Mouse (Mus musculus) left cerebral cortex, postnatal 14 days (tissue): ENCODE results near the gene Mipol1. TPM values are rescaled to one million over a fixed set of nuclear protein-coding genes. Genes with fewer than 3 reads are reported as not detected.
"Not testable (repeated sequence)": the region's sequence is repeated elsewhere in the genome, so short reads cannot be mapped to it uniquely, and the experiment has no call there.

Source experiments
- DNase-seq, 2 experiments: peaks; one replicate each; pipeline ENCODE4 v3.0.0; 2021 to 2022; ENCODE audit warnings: low spot score in 2 of 2, mixed read lengths in 1 of 2
- intact Hi-C: fragments of 180-260 bp; cut with DNase I; formaldehyde crosslinking; loops from one replicate; pipeline ENCODE4 v1.15.1; 2025
- long read RNA-seq, 2 experiments: library from polyadenylated mRNA; stranded (forward); transcript quantifications; one replicate each; pipeline ENCODE4 v2.0.0; 2021
- total RNA-seq, 2 experiments: library from RNA; stranded (reverse); gene quantifications; 2 replicates each; pipeline ENCODE4 v1.2.3; 2021

Gene Mipol1
- 1 to 10 TPM; 4.9 to 5.0 TPM for total RNA-seq
- long read RNA-seq, experiment 1, transcript Mipol1-201 (11 exons, 2,117 nt) = major isoform, 5 of 8 reads
- long read RNA-seq, experiment 1, partial matches to known transcripts = 1 of 8 reads
- long read RNA-seq, experiment 1, other reads (novel, unspliced or antisense) = 2 of 8 reads
- long read RNA-seq, experiment 2, transcript Mipol1-201 (11 exons, 2,117 nt) = major isoform, 7 of 8 reads
- long read RNA-seq, experiment 2, partial matches to known transcripts = 0 of 8 reads
- long read RNA-seq, experiment 2, other reads (novel, unspliced or antisense) = 1 of 8 reads

DNA sequence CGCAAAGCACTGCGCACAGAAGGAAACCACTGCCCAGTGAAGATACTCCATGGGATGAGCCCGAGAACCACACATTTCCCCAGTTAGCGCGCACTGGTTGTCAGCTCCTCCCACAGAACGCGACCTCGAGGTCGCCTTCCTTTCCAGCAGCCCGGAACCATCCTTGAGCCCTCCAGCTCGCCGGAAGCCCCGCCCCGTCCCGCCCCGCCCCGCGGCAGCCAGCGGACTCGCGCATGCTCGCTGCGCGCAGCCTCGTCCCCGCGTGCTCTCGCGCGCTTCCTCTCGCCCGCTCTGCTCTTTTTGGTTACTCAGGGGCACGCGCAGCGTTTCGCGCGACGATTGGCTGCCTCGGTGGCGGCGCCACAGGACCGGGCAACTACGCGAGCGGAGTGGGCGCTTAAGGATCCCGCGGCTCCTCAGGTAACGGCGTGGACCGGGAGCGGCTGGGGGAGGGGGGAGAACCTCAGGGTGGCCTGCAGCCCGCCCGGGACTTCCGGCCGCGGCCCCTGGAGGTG is at the start of gene Mipol1, which contains the start of gene Prps1l3:
Gene Mipol1 (plus strand): TSS at position 236 of the 515 bp plus-strand sequence.
Gene Prps1l3 (plus strand): TSS at position 221 of the 515 bp plus-strand sequence.
- intact Hi-C loops = no loop called here
- peak; percentile 87 to 90 for DNase-seq

DNA sequence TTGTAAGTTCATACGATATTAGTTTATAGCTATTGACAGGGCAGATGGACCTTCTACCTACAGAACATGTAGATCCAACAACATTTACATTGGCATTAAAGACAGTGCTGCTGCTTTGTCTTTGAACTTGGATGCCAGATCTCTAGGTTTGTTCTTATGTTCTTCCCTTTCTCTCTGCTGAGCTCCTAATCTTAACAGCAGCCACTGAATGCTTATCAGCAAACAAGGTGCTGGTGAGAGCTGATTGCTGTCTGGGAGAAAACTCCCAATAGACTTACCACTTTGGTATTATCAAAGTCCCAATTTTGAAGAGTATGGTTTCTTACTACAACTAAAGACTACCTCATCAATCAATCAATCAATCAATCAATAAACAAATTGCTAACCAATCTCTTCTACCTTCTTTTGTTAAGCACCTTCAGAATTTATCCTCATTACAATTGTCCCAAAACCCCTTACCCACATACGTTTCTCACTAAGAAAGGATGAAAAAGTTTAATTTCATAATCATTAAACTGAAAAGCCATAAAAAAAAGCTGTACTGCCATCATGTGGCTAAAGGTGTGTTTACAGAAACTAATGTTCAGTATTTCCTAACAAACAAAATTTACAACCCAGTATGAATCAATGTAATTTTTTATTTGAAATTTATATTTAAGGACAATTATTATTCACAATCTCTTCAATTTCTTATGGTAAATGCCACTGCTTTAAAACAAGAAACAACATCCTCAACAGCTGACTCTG is 45.7 kb upstream of the Mipol1 start:
- DNase-seq = no peak
- intact Hi-C loops = loop anchor here (5.0 to 10.0 kb wide), 3 partner anchors 200 to 600 kb away; no protein-coding TSS in a partner anchor

DNA sequence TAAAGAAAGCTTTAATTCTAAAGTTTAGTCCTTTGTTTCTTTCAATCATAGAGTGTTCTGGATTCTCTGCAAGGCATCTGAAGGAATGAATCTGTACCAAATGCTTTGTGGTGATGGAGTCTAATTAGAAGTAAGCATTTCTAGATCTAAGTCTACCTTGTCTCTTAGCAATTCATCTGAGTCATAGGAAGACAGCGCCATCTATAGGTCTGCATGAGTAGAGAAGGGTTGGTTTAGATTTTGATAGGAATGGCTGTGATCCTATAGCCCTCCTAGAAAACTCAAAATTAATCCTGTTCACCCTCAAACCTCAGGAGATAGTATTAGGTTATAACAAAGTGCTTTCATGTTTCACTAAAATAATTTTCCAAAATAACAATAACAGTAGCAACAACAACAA is 44.8 kb upstream of the Mipol1 start:
- intact Hi-C loops = loop anchor here (10.0 kb wide), 2 partner anchors 201 to 601 kb away; no protein-coding TSS in a partner anchor
- peak; percentile 11 to 29 for DNase-seq

GRCm38 (mm10) chr12:57186126-57186525 is 44.1 kb upstream of the Mipol1 start:
- intact Hi-C loops = loop anchor here (10.0 kb wide), 2 partner anchors 201 to 601 kb away; no protein-coding TSS in a partner anchor
- DNase-seq = no peak

- intact Hi-C loops = loop anchor here (10.0 kb wide), 2 partner anchors 202 to 602 kb away; no protein-coding TSS in a partner anchor
- DNase-seq = no peak
Observed at GRCm38 (mm10) chr12:57187032-57187431, 43.2 kb upstream of the Mipol1 start.

- intact Hi-C loops = no loop called here
- DNase-seq = no peak
Observed at GRCm38 (mm10) chr12:57194609-57195008, 35.6 kb upstream of the Mipol1 start.

- DNase-seq = no peak
- intact Hi-C loops = no loop called here
Observed at GRCm38 (mm10) chr12:57196286-57196607, 34.0 kb upstream of the Mipol1 start.

- no peak for DNase-seq
- intact Hi-C loops = no loop called here
Observed at GRCm38 (mm10) chr12:57196608-57197362, 33.4 kb upstream of the Mipol1 start.

- no peak for DNase-seq
- intact Hi-C loops = no loop called here
Observed at GRCm38 (mm10) chr12:57197363-57198026, 32.7 kb upstream of the Mipol1 start, which contains the start of gene Slc25a21. Gene Slc25a21 (minus strand): TSS chr12:57197472.

DNA sequence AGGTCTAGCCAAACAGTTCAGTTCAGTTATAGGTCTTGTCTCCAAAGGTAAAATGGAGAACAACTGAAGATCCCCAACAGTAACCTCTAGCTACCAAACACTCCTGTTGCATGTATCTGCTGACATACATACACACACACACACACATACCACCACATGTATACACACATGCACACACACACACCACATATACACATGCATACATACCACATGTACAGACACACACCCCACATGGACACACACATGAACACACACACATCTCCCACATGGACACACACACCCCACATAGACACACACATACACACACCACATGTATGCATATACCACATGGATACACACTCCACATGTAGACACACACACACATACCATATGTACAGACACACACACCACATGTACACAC is 32.0 kb upstream of the Mipol1 start:
- intact Hi-C loops = no loop called here
- no peak for DNase-seq

DNA sequence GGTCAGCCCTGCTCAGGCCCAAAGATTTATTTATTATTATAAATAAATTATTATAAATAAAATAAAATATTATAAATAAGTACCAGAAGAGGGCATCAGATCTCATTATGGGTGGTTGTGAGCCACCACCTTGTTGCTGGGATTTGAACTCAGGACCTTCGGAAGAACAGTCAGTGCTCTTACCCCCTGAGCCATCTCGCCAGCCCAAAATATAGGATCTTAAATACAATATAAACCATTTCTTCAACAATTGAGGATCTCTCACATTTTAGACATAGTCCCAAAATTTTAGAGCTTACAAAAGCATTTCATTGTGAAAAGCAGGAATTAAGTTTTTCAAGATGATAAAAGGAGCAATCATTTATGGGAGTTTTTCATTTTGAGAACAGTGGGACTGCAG is 30.8 kb upstream of the Mipol1 start:
- no peak for DNase-seq
- intact Hi-C loops = no loop called here

GRCm38 (mm10) chr12:57201901-57202300 is 28.3 kb upstream of the Mipol1 start:
- DNase-seq = no peak
- intact Hi-C loops = no loop called here

GRCm38 (mm10) chr12:57204276-57204851 is 25.9 kb upstream of the Mipol1 start:
- intact Hi-C loops = no loop called here
- no peak for DNase-seq

DNA sequence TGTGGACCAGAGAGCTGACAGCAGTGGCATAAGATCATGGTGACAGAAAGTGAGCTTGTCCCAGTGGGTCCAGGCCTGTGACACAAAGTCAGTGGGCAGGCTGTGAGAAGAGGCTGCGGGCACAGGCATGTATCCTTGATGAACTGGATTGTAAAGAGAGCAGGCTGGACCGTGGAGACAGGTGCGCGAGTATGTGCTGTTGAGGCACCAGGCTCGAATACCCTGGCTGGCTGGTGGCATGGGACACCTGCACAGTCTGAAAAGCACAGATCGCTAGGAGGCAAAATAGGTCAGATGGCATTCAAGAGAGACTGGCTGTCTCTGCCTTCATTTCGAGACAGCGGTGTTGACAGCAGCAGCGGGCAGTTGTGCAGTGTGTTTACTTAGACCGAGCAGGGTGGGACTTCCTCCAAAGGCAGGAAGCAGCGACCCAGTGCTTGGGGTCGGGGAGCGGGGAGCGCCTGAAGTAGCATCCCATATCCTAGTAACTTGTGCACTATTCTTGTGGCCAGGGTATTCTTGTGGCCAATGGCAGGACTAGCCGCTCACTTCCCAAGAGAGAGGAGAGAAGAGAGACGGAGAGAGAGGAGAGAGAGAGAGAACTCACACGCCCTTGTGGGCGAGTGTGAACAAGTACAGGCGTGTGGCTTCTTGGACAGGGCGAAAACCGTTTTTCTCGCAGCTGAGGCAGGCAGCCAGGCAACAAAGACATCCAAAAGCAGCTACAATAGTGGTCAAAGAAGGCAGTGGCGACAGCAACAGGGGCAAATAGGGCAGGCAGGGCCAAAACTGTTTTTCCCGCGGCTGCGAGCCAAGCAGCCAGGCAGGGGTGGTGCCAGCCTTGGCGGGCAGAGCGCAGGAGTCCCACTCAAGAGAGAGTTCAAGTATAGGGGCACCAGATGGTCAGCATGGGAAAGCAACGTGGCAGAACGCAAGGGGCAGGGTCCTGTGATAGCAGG is 18.6 kb upstream of the Mipol1 start:
- intact Hi-C loops = no loop called here
- DNase-seq = peak in 1 of 2 experiments; percentile 15

- DNase-seq, intact Hi-C loops: not testable (repeated sequence)
Observed at GRCm38 (mm10) chr12:57212463-57212862, 17.8 kb upstream of the Mipol1 start.

- intact Hi-C loops = no loop called here
- no peak for DNase-seq
Observed at GRCm38 (mm10) chr12:57226411-57226810, 3.8 kb upstream of the Mipol1 start.

- intact Hi-C loops = no loop called here
- DNase-seq = no peak
Observed at GRCm38 (mm10) chr12:57227776-57228175, 2.5 kb upstream of the Mipol1 start.

DNA sequence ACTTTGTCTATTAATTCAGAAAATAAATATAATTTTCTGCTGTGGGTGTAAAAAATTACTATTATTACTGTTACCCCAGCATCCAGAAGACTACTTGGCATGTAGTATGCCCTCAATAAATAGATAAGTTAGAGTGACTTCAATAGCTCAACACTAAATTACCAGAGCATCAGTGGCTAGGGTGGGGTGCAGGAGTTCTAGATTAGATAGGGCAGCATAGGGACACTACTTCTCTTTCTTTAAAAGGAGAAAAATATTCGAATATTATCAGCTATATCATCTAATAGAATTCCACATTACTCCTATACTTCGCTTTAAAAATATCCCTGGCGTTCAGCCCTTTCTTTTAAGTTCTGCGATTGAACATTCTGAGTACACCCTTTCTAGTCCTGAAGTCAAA is 524 bp upstream of the Mipol1 start:
- no peak for DNase-seq
- intact Hi-C loops = no loop called here
